In genomic region chr19:4697721-4698120, GRCm38 (mm10) we compare ENCODE assay signal across 8 mouse cellular contexts. TPM values are rescaled to one million over a fixed set of nuclear protein-coding genes. Genes with fewer than 3 reads are reported as not detected.
DNase-seq lines count a peak whose midpoint lies in the region; ATAC-seq and TF ChIP-seq lines count a peak whose summit lies in the region.

No protein-coding gene starts in this region.

- no peak overlapping the region for H3K9ac ChIP-seq in lung, embryonic 14.5 days
- H3K9ac ChIP-seq in forebrain, embryonic 11.5 days (ENCODE audit: low read length), result peak overlapping the region; percentile 74; the same call in 1 of the 2 replicates
- H3K9ac ChIP-seq in limb, embryonic 11.5 days (ENCODE audit: low read length), result peak overlapping the region; percentile 44

- peaks cover 41% of the 10 kb centered on the region for H3K27me3 ChIP-seq in lung, embryonic 14.5 days (ENCODE audit: insufficient read depth, low read length)
- H3K27me3 ChIP-seq in forebrain, embryonic 11.5 days (ENCODE audit: control insufficient read depth, insufficient read depth, low read length), result peaks cover 22% of the 10 kb centered on the region
- peaks cover 29% of the 10 kb centered on the region for H3K27me3 ChIP-seq in limb, embryonic 11.5 days (ENCODE audit: control insufficient read depth, insufficient read depth, low read length)

- peak overlapping the region; percentile 46; the same call in 1 of the 2 replicates for H3K4me3 ChIP-seq in lung, embryonic 14.5 days (ENCODE audit: low read depth, low read length)
- peak overlapping the region; percentile 53 for H3K4me3 ChIP-seq in forebrain, embryonic 11.5 days (ENCODE audit: low read depth, low read length)
- H3K4me3 ChIP-seq in limb, embryonic 11.5 days (ENCODE audit: low read depth, low read length), result no peak overlapping the region; the same call in 1 of the 2 replicates
- H3K4me3 ChIP-seq in olfactory bulb, adult 2 months (ENCODE audit: insufficient read depth, low read depth, low read length), result peak overlapping the region; percentile 54

- H3K4me2 ChIP-seq in lung, embryonic 14.5 days, result peak overlapping the region; percentile 77; the same call in 1 of the 2 replicates
- H3K4me2 ChIP-seq in forebrain, embryonic 11.5 days (ENCODE audit: low read depth, low read length, severe bottlenecking), result peak overlapping the region; percentile 88
- peak overlapping the region; percentile 82 for H3K4me2 ChIP-seq in limb, embryonic 11.5 days (ENCODE audit: low read depth, severe bottlenecking)

- ATAC-seq in lung, embryonic 14.5 days (ENCODE audit: insufficient read depth), result no peak
- ATAC-seq in forebrain, embryonic 11.5 days (replicated peaks; ENCODE audit: low FRiP score), result no peak
- ATAC-seq in limb, embryonic 11.5 days (ENCODE audit: insufficient number of reproducible peaks, low FRiP score, low TSS enrichment, low read depth), result no peak

- 72% methylated on average over 9 of the region's 9 CpGs for WGBS in lung, embryonic 14.5 days
- WGBS in forebrain, embryonic 11.5 days, result 81% methylated on average over 9 of the region's 9 CpGs
- 75% methylated on average over 9 of the region's 9 CpGs for WGBS in limb, embryonic 11.5 days
- WGBS in olfactory bulb, adult 2 months, result 57% methylated on average over 9 of the region's 9 CpGs

- H3K36me3 ChIP-seq in lung, embryonic 14.5 days (ENCODE audit: insufficient read depth), result no peaks in the 10 kb centered on the region
- no peaks in the 10 kb centered on the region for H3K36me3 ChIP-seq in forebrain, embryonic 11.5 days (ENCODE audit: control insufficient read depth, insufficient read depth, low read length)
- no peaks in the 10 kb centered on the region for H3K36me3 ChIP-seq in limb, embryonic 11.5 days (ENCODE audit: control insufficient read depth, insufficient read depth, low read length)

- no peaks in the 10 kb centered on the region for H3K4me1 ChIP-seq in lung, embryonic 14.5 days (ENCODE audit: insufficient read depth)
- peaks cover 4% of the 10 kb centered on the region; the same call in 1 of the 2 replicates for H3K4me1 ChIP-seq in forebrain, embryonic 11.5 days (replicated peaks; ENCODE audit: control insufficient read depth, insufficient read depth, low read length)
- H3K4me1 ChIP-seq in limb, embryonic 11.5 days (ENCODE audit: control insufficient read depth, insufficient read depth, low read length), result 0 out of 2 replicates have a peak, but pooled peaks cover 3% of the 10 kb centered on the region
- peaks cover 21% of the 10 kb centered on the region for H3K4me1 ChIP-seq in olfactory bulb, adult 2 months (ENCODE audit: control insufficient read depth, insufficient read depth, low read length)

- no peak for TF ChIP-seq CTCF in lung, embryonic 14.5 days (IDR thresholded peaks at IDR 0.05; ENCODE audit: low read depth)
- no peak for TF ChIP-seq CTCF in olfactory bulb, adult 2 months (IDR thresholded peaks at IDR 0.05; ENCODE audit: insufficient read depth, low read depth, low read length)

- intact Hi-C loops in left cerebral cortex, postnatal 14 days (cut with DNase I), result loop anchor here (1.0 to 5.0 kb wide), 2 partner anchors 50 to 215 kb away; no protein-coding TSS in a partner anchor

- no peaks in the 10 kb centered on the region for H3K9me3 ChIP-seq in lung, embryonic 14.5 days (ENCODE audit: low read depth, low read length)
- no peaks in the 10 kb centered on the region; the same call in 1 of the 2 replicates for H3K9me3 ChIP-seq in forebrain, embryonic 11.5 days (ENCODE audit: control insufficient read depth, low read length)
- H3K9me3 ChIP-seq in limb, embryonic 11.5 days (ENCODE audit: control insufficient read depth, low read length), result no peaks in the 10 kb centered on the region

- TF ChIP-seq POLR2A in olfactory bulb, adult 2 months (IDR thresholded peaks at IDR 0.05; ENCODE audit: insufficient read depth, low read depth, low read length), result no peak

- H3K27ac ChIP-seq in lung, embryonic 14.5 days (ENCODE audit: low read depth), result no peak overlapping the region
- H3K27ac ChIP-seq in forebrain, embryonic 11.5 days (ENCODE audit: low read depth, low read length), result no peak overlapping the region
- no peak overlapping the region for H3K27ac ChIP-seq in limb, embryonic 11.5 days (replicated peaks; ENCODE audit: low read depth, low read length)
- H3K27ac ChIP-seq in olfactory bulb, adult 2 months (ENCODE audit: insufficient read depth, low read depth, low read length), result peak overlapping the region; percentile 62

- no peak for DNase-seq in lung, embryonic 14.5 days
- DNase-seq in lung, postnatal 4 days, result no peak
- no peak for DNase-seq in forebrain, embryonic 11.5 days (ENCODE audit: low spot score)
- no peak for DNase-seq in limb, embryonic 11.5 days (ENCODE audit: low spot score)
- no peak for DNase-seq in adipocyte (ENCODE audit: low spot score)
- no peak for DNase-seq in left cerebral cortex, postnatal 14 days (ENCODE audit: low spot score in 2 of 2)
- DNase-seq in right cerebral cortex, postnatal 14 days, result no peak

RNA-seq across cellular contexts. Expression of gene Gm960, which starts 0.7 kb away (rescaled TPM):
- polyA plus RNA-seq in lung, embryonic 14.5 days (2014; fragmentation: Nextera tagmentation; extraction: Ambion mirVana), result 2.3 and 2.9 TPM in 2 replicates
- polyA plus RNA-seq in forebrain, embryonic 11.5 days (2014; fragmentation: Nextera tagmentation; extraction: Ambion mirVana), result 4.6 and 4.9 TPM in 2 replicates
- 2.9 and 5.0 TPM in 2 replicates for polyA plus RNA-seq in limb, embryonic 11.5 days (2014; fragmentation: Nextera tagmentation; extraction: Ambion mirVana)
- polyA plus RNA-seq in olfactory bulb, adult 2 months (2012; ENCODE audit: insufficient read depth, insufficient read length, low replicate concordance, missing spikeins), result not detected in 2 replicates
- 1 to 10 TPM; 1.8 to 2.1 TPM for total RNA-seq in left cerebral cortex, postnatal 14 days (2021)

RNA-seq across cellular contexts. Expression of gene Sptbn2, which starts 13.2 kb away (rescaled TPM):
- polyA plus RNA-seq in lung, embryonic 14.5 days (2014; fragmentation: Nextera tagmentation; extraction: Ambion mirVana), result 1.3 and 1.4 TPM in 2 replicates
- 15.2 and 16.7 TPM in 2 replicates for polyA plus RNA-seq in forebrain, embryonic 11.5 days (2014; fragmentation: Nextera tagmentation; extraction: Ambion mirVana)
- polyA plus RNA-seq in limb, embryonic 11.5 days (2014; fragmentation: Nextera tagmentation; extraction: Ambion mirVana), result 2.1 and 2.5 TPM in 2 replicates
- 60.8 TPM in 1 of 2 replicates, not detected in the other for polyA plus RNA-seq in olfactory bulb, adult 2 months (2012; ENCODE audit: insufficient read depth, insufficient read length, low replicate concordance, missing spikeins)
- total RNA-seq in left cerebral cortex, postnatal 14 days (2021), result 100 to 1,000 TPM; 702 to 775 TPM

RNA-seq across cellular contexts. Expression of gene Rbm4b, which starts 58.6 kb away (rescaled TPM):
- 54.4 and 65.1 TPM in 2 replicates for polyA plus RNA-seq in lung, embryonic 14.5 days (2014; fragmentation: Nextera tagmentation; extraction: Ambion mirVana)
- polyA plus RNA-seq in forebrain, embryonic 11.5 days (2014; fragmentation: Nextera tagmentation; extraction: Ambion mirVana), result 136 and 139 TPM in 2 replicates
- 107 TPM in 2 replicates for polyA plus RNA-seq in limb, embryonic 11.5 days (2014; fragmentation: Nextera tagmentation; extraction: Ambion mirVana)
- not detected in 2 replicates for polyA plus RNA-seq in olfactory bulb, adult 2 months (2012; ENCODE audit: insufficient read depth, insufficient read length, low replicate concordance, missing spikeins)
- total RNA-seq in left cerebral cortex, postnatal 14 days (2021), result 10 to 100 TPM; 13.6 to 14.3 TPM

Comparison
In these comparisons a context has a peak if more than half of its experiments do, and no peak if none do; other contexts are left out.
1. RNA of gene Rbm4b, which starts 58.6 kb away (polyA plus RNA-seq): 136 to 139 TPM in forebrain, embryonic 11.5 days, 107 TPM in limb, embryonic 11.5 days and 54.4 to 65.1 TPM in lung, embryonic 14.5 days; not detected in olfactory bulb, adult 2 months; every median in the first group is over 10 times any median in the second.
2. Peak in every context shown above with its lines, with median percentiles within 50 percentile points of each other: H3K4me2 ChIP-seq.